Mouse (Mus musculus): ENCODE measurements around the gene Prl3d3.
"Not testable (repeated sequence)": the region's sequence is repeated elsewhere in the genome, so short reads cannot be mapped to it uniquely, and the experiment has no call there.

The Prl3d3 gene

GRCm38 (mm10) chr13:27156490-27156889 is at the start of gene Prl3d3:
TSS of gene Prl3d3 (plus strand) at chr13:27156790.
- DNase-seq (ENCODE audit: low spot score in 2 of 2) = not testable (repeated sequence)

GRCm38 (mm10) chr13:27121398-27121797 is 35.2 kb upstream of the Prl3d3 start, which contains the start of gene Prl3d2:
TSS of gene Prl3d2 (plus strand) at chr13:27121698.
- not testable (repeated sequence) for DNase-seq (ENCODE audit: low spot score in 2 of 2)

- no peak for DNase-seq (ENCODE audit: low spot score in 2 of 2)
These were observed 8.3 kb upstream of the Prl3d3 start for GRCm38 (mm10) chr13:27148264-27148663.

- no peak for DNase-seq (ENCODE audit: low spot score in 2 of 2)
These were observed 39.8 kb downstream of the Prl3d3 start, which contains the start of gene Prl3c1 for GRCm38 (mm10) chr13:27196359-27196758. TSS of gene Prl3c1 (plus strand) at chr13:27196659.

Data from spleen, postnatal 10 days (tissue).